Mouse (Mus musculus) ovary, postnatal 36 days (tissue): ENCODE measurements around the gene Sap18b.
"Not testable (repeated sequence)": the region's sequence is repeated elsewhere in the genome, so short reads cannot be mapped to it uniquely, and the experiment has no call there.

Source experiments
- DNase-seq: peaks from one replicate; pipeline ENCODE4 v3.0.0; 2022; ENCODE audit warnings: low spot score, mixed read lengths

The Sap18b gene

DNA sequence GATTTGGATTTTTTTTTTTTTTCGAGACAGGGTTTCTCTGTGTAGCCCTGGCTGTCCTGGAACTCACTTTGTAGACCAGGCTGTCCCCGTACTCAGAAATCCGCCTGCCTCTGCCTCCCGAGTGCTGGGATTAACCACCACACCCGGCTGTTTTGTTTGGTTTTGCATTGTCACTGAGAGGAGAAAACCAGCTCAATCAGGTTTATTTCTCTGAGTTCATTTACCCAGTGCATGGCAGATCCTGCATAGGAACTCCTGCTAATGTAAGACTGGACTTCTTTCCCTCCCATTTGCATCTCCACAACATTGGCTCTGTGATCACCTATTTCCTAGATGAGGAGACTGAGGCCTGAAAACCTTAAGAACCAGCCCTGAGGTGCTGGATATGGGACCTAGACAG is 3.0 kb upstream of the Sap18b start:
- no peak for DNase-seq

DNA sequence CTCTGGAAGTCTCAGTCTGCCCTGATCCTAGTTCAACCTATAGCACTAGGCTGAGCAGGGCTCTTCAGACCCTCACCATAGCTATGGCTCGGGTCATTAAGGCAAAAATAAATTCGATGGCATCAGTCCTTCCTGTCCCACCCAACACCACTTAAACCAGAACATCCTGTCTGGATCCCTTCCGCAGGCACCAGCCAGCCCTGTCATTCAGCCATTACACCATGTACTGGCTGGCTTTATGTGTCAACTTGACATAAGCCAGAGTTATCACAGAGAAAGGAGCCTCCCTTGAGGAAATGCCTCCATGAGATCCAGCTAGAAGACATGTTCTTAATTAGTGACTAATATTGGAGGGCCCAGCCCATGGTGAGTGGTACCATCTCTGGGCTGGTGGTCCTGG is 2.4 kb upstream of the Sap18b start:
- no peak for DNase-seq

DNA sequence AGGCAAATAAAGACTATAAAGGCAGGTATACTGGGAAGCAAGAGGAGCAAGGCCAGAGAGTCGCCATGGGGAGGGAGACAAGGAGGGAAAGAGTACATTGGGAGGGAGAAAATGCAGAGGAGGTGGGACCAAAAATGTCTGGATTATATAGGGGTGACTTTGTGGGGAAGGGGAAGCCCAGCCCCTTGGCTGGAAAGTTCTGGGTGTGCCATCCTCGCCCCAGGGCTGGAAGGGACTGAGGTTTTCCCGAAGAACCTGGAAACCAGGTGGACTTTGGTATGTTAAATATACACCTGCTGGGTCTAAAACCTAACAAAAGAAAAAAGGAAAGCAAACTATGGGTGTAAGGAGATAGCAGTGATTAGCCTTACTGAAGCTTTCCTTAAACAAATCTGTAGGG is 5.0 kb downstream of the Sap18b start:
- no peak for DNase-seq

DNA sequence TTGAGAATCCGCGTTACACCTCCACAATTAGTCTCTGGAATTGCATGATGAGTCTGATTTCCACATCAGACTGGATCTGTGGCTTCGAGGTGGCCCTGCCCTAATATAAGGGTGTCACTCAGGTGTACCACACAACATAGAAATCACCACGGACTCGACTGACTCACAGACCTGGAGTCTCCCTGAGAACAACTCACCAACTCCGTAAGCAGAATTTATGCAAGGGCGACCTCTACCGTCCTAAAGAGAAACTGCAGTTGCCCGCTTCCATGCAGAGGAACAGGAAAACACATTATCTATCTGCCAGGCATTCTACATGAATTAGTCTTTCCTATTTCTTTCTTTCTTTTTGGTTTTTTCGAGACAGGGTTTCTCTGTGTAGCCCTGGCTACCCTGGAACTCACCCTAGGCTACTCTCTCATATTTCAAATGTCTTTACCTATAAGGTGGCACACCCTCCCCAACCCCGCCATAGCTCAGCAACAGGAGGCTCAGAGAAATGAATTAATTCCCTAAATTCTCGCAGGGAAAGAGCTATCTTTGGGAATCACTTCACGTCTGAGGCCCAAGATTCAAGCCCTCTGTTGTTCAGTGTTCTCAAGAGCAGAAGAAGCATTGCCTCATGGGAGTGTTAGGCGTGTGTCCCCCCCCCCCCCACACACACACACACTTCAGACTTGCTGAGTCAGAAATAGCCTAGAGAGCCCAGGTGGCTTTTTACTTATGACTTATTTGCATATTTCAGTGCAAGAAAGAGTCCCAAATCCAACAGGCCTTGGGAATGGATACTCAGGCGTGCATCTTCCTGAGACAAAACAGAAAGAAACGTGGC is 7.7 kb downstream of the Sap18b start:
- DNase-seq, result peak; percentile 76

GRCm38 (mm10) chr8:95833435-95833984 is 8.4 kb downstream of the Sap18b start:
- DNase-seq, result no peak

DNA sequence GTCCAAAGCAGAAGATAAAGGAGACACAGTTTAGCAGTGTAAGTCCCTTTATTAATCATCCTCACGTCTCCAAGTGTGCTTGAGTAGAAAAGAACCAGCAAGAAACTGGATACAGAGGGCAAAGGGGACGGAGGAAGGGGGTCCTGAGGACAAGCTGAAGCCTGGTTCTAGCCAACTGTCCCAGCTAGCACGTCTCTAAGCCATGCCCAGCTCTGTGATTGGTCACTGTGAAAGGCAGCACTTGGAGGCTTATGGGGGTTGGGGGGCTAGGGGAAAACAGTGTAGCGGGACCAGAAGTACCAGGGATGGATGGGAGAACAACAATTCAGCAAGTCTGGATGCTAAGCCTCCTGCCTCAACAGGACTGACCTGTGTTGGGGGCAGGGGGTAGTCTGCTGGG is 10.7 kb downstream of the Sap18b start:
- DNase-seq, result no peak

GRCm38 (mm10) chr8:95837266-95837665 is 12.1 kb downstream of the Sap18b start:
- no peak for DNase-seq

DNA sequence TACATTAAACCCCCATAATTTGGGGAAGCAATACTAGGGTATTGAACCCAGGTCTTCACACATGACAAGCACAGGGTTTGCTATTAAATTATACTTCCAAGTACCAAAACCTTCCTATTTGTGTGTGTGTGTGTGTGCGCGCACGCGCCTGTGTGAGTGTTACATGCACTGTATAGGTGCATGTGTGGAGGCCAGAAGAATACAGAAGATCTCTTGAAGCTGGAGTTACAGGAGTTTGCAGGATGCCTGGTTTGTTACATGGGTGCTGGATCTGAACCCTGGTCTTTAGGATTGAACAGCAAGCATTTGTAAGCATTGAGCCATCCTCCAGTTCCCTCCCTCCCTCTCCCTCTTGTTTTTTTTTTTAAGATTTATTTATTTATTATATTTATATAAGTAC is 14.1 kb downstream of the Sap18b start:
- no peak for DNase-seq

DNA sequence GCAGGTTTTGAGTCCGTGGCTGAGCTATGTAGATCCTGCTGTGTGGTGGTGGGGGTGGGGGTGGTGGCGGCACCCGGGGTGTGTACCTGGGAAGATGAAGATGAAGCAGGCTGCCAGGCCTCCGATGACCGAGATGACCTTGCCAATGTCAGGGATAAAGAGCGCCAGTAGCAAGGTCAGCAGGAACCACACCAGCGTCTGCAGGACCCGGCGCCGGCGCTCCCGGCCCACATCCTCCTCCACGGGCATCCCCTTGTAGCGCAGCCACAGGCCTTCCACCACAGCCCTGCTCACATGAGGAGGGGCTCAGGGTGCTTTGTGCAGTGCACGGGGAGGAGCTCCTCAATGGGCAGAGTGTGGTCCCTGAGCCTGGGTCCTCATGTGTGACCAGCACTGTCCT is 16.3 kb downstream of the Sap18b start:
- DNase-seq, result no peak

GRCm38 (mm10) chr8:95843968-95844367 is 18.8 kb downstream of the Sap18b start:
- no peak for DNase-seq

GRCm38 (mm10) chr8:95845026-95845425 is 19.9 kb downstream of the Sap18b start:
- DNase-seq, result no peak

DNA sequence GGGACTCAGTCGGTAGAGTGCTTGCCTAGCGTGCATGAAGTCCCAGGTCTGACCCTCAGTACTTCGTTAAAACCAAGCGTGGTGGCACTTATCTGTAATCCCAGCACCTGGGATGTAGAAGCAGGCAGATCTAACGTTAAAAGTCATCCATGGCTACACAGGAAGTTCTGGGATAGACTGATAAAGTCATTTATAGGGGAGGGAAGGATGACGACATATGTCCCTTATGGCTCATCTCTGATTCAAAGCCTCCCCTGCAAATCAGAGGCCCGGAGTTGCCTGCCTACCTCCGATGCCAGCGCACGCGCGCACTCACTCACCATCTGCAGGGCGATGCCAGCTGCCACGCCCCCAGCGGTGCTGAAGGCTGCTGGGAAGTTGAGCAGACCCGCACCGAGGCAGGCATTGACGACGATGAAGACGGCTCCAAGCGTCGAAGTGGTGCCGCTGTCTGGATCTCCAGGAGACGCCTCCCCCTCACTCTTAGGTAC is 23.0 kb downstream of the Sap18b start:
- no peak for DNase-seq

DNA sequence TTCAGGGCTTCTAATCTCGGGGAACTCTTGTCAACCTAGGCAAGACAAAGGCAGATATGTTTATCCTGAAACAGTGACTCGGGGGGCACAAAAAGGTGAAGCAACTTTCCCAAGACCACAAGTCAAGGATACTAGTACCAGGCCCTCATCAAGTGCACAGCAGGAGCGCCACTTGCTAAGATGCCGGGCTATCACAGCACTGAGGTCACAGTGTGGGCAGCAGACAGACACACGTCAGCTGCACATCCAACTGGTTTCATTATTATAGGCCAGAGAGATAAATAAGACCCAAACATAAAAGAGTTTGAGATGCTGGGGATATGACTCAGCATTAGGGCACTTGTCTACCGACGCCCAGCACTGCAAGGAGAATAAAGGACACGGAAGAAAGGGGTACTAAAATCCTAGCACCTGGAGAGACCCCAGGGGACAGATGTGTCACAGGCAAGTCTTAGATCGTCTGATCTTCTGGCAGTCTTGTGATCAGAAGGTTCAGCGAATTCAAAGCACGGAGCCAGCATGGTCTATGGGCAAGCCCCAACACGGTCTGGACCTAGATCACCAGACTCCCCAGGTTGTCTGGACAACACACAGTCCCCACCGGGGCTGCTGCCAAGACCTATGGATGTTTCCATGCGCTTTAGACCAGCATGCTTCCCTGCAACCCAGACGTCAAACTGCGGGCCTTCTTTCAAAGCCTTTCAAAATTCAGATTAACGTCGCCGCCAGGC is 23.8 kb downstream of the Sap18b start:
- DNase-seq, result no peak

DNA sequence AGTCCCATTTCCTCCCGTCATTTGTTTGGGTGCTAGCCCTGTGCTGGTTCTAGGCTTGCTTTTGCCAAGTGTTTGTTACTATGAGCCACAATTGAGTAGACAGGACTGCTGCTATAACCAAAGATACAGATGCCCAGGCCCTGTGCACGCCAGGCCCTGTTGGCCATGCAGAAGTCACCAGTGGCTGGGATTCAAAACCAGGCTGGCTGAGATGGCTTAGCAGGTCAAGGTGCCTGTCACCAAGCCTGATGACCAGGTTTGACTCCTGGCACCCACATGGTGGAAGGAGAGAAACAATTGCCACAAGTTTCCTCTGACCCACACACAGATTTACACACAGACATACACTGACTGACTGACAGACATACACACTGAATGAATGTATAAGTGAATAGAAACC is 25.2 kb downstream of the Sap18b start:
- DNase-seq, result no peak

DNA sequence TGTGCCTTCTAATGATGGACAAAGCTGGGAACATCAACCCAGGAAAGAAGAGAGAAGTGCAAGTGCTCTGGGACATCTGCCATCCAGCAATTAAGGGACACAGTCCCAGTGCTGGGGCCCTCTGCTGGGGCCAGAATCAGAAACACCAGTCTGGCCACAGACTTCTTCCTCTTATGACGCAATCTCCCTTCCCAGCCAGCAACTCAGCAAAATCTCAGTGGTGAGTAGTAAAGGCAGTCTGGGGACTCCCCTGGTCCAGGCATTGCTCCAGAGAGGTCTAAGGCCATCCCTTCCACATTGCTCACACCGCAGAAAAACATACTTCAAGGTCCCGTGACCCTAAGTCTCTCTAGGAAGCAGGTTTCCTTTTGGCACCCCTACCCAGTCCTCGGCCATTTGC is 27.1 kb downstream of the Sap18b start:
- peak; percentile 18 for DNase-seq

GRCm38 (mm10) chr8:95853102-95853843 is 28.1 kb downstream of the Sap18b start, which contains the start of gene Slc38a7:
TSS of gene Slc38a7 (minus strand) at chr8:95853539.
- DNase-seq, result peak; percentile 57

DNA sequence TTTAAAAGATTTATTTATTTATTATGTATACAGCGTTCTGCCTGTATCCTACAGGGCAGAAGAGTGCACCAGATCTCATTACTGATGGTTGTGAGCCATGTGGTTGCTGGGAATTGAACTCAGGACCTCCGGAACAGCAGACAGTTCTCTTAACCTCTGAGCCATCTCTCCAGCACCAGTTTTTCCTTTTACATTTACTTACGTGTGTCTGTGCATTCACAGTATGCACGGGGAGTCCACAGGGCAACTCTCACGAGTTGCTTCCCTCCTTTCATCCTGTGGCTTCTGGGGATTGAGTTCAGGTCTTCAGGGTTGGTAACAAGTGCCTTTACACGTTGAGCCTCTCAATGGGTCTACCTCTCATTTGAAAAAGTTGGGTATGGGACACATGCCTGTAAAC is 29.0 kb downstream of the Sap18b start:
- no peak for DNase-seq

GRCm38 (mm10) chr8:95863761-95864440 is 38.8 kb downstream of the Sap18b start:
- DNase-seq, result not testable (repeated sequence)

GRCm38 (mm10) chr8:95864851-95865250 is 39.7 kb downstream of the Sap18b start:
- not testable (repeated sequence) for DNase-seq

DNA sequence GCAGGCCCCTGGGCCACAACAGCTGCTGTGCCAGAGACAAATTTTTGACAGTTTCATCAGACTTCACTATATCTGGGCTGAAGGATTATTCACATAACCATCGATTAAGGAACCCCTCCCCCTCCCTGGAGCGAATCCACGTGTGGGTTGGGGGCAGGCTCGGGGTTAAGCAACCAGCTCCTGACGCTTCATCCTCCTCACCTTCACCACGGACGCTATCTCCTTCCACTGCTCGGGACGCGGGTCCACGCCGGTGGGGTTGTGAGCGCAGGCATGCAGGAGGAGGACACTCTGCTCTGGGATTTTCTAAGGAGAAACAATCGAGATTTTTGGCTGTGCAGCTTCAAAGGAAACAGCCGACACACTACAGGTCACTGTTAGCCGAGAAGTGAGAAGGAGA is 46.5 kb downstream of the Sap18b start:
- no peak for DNase-seq

DNA sequence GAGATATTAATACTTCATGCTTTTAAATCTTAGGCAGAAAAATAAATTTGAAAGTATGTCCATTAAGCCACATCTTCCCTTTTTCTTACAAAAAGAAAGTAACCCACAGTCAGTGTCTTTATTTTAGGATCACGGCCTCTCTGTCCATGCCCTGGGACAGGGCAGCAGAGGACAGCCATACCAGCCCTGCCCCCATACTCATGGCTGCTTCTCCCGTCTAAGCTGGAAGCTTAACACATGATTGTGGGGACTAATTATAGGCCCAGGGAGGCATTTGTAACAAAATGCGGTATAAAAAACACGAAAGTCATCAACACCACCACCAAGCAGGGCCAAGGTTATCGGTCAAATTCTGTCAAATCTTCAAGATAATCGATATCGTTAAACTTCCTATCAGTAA is 50.1 kb downstream of the Sap18b start:
- no peak for DNase-seq
